Mouse (Mus musculus) stomach, embryonic 14.5 days (tissue): ENCODE results near the gene Tha1. TPM values are rescaled to one million over a fixed set of nuclear protein-coding genes. Genes with fewer than 3 reads are reported as not detected.

Experiments used
- ATAC-seq: fragments of 200-750 bp; cut with Nextera tagmentation; 2 replicates; pipeline ENCODE4 v1.8.0; 2017; ENCODE audit warnings: low read depth, moderate TSS enrichment; ENCODE audit not compliant: insufficient number of reproducible peaks, insufficient read depth, low FRiP score
- H3K27ac ChIP-seq: fragments of 300-500 bp; sonication (generic); 2 replicates; pipeline ENCODE4 v1.5.1; 2014; ENCODE audit warnings: mild to moderate bottlenecking, low read length, moderate library complexity, mixed read lengths
- H3K27me3 ChIP-seq: fragments of 300-500 bp; sonication (generic); 2 replicates; pipeline ENCODE4 v1.6.1; 2014; ENCODE audit warnings: low read length, control low read depth, mixed read lengths; ENCODE audit not compliant: control insufficient read depth, insufficient read depth
- H3K36me3 ChIP-seq: fragments of 300-500 bp; sonication (generic); 2 replicates; pipeline ENCODE4 v1.6.1; 2014; ENCODE audit warnings: mild to moderate bottlenecking, control low read depth, low read length, moderate library complexity, mixed read lengths; ENCODE audit not compliant: control insufficient read depth, insufficient read depth
- H3K4me1 ChIP-seq: fragments of 300-500 bp; sonication (generic); 2 replicates; pipeline ENCODE4 v1.6.1; 2014; ENCODE audit warnings: low read length, control low read depth, mixed read lengths; ENCODE audit not compliant: control insufficient read depth, insufficient read depth
- H3K4me2 ChIP-seq: fragments of 300-500 bp; sonication (generic); replicated peaks from 2 replicates; pipeline ENCODE4 v1.6.1; 2014; ENCODE audit warnings: low read depth, low read length, control low read depth
- H3K4me3 ChIP-seq: fragments of 300-500 bp; sonication (generic); 2 replicates; pipeline ENCODE4 v1.5.1; 2014; ENCODE audit warnings: low read depth, low read length, control low read depth
- H3K9ac ChIP-seq: fragments of 300-500 bp; sonication (generic); replicated peaks from 2 replicates; pipeline ENCODE4 v1.6.1; 2014; ENCODE audit warnings: low read depth, mild to moderate bottlenecking, control low read depth, low read length, moderate library complexity, mixed read lengths
- H3K9me3 ChIP-seq: fragments of 300-500 bp; sonication (generic); 2 replicates; pipeline ENCODE4 v1.6.1; 2016; ENCODE audit warnings: low read depth, low read length, control low read depth; ENCODE audit not compliant: control insufficient read depth
- WGBS: fragments of 180-500 bp; shearing (Covaris S2); extraction: QIAGEN DNeasy Blood & Tissue Kit; methylation state at CpG from one replicate; pipeline ENCODE4 v1.1.7; 2014; 5-methylcytosine and 5-hydroxymethylcytosine counted together
- polyA plus RNA-seq: library from polyadenylated mRNA; unstranded; fragments of >200 nt; fragmentation: Nextera tagmentation; extraction: Ambion mirVana; gene quantifications from 2 replicates; pipeline ENCODE4 v1.2.1, GENCODE M21; 2014

Tha1 gene
- polyA plus RNA-seq, 1 experiment from 2014 or later = 6.4 TPM

DNA sequence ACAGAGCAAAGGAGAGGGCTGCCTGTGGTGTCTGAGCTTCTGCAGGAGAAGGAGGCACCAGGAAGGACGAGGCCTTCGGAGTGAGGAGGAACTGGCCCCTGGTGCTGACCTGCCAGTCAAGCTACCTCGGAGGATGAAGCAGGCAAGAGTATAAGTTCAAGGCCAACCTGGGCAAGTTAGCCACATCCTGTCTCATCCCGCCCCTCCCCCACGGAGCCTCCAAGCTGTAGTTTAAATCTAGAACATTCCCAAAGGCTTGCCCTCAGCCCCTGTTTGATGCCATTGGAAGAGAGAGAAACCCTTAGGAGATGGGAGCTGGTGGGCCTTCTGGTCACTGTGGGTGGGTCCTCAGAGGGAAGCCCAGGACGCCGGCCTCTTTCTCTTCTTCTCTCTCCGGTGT is 31.2 kb upstream of the Tha1 start:
- no peak overlapping the region for H3K27ac ChIP-seq
- H3K27me3 ChIP-seq = no peaks in the 10 kb centered on the region
- 77% methylated on average over 8 of the region's 8 CpGs for WGBS
- ATAC-seq = no peak
- no peak overlapping the region for H3K9ac ChIP-seq
- no peaks in the 10 kb centered on the region for H3K4me1 ChIP-seq
- no peak overlapping the region for H3K4me3 ChIP-seq
- no peaks in the 10 kb centered on the region for H3K9me3 ChIP-seq
- no peaks in the 10 kb centered on the region for H3K36me3 ChIP-seq
- no peak overlapping the region for H3K4me2 ChIP-seq

DNA sequence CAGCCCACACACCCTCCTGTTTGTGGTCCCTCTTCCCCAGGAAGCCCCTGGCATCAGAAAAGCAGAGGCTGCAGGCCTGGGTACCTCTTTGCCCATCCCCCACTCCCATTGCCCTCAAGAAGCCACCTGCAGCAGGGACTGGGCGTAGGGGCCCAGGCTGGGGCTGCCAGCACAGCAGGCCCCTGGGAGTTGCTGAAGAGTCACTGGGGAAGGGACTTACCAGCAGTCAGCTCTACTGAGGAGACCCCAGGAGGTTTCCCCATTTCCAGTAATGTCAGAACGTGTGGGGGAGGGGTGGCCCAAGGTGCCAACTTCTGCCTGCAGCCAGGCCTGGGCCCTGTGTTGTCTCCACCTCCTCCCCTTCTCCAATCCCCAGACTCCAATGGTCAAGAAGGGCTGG is 29.0 kb upstream of the Tha1 start:
- H3K4me2 ChIP-seq = no peak overlapping the region
- H3K4me3 ChIP-seq = no peak overlapping the region
- H3K27ac ChIP-seq = no peak overlapping the region
- H3K36me3 ChIP-seq = no peaks in the 10 kb centered on the region
- no peaks in the 10 kb centered on the region for H3K27me3 ChIP-seq
- 65% methylated on average over 2 of the region's 2 CpGs for WGBS
- ATAC-seq = no peak
- H3K9ac ChIP-seq = no peak overlapping the region
- no peaks in the 10 kb centered on the region for H3K4me1 ChIP-seq
- H3K9me3 ChIP-seq = no peaks in the 10 kb centered on the region

DNA sequence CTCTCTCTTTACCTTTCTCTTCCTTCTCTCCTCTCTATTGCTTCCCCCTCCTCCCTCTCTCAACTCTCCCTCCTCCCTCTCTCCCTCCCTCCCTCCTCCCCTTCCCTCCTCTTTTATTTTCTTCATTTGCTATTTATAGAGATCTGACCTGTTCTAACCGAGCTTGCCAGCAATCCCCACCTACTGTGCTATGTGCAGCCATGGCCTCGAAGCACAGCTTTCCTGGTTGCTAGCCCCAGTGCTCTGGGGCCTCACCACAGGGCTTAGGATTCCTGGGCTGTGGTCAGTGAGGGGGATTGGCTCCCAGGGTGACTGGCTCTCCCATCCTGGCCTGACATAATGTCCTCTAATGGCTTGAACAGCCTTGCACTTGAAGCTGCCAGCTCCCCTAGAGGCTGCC is 23.3 kb upstream of the Tha1 start:
- Histone ChIP-seq H3K4me2 (no peak overlapping the region), H3K27me3 (no peaks in the 10 kb centered on the region), H3K4me3 (no peak overlapping the region), H3K4me1 (peaks cover 3% of the 10 kb centered on the region; the same call in 1 of the 2 replicates), H3K36me3 (no peaks in the 10 kb centered on the region), H3K9me3 (no peaks in the 10 kb centered on the region), H3K27ac (no peak overlapping the region), H3K9ac (no peak overlapping the region)
- WGBS = 36% methylated on average over 2 of the region's 2 CpGs
- no peak for ATAC-seq

DNA sequence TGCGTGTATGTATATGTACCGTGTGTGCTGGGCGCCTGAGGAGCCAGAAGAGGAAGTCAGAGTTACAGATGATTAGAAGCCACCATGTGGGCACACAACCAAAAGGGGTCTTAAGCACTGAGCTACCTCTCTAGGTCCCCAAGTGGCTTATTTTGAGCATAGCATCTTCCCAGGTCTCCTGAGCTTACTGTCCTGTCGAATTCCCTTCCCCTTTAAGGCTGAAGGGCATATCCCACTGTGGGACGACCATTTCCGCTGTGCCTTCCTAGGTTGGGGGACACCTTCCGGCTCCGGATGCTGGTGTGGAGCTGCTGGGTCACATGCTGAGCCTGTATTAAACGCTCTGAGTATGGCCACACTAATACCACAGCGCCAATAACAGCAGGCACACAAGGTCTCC is 21.4 kb upstream of the Tha1 start:
- no peak for ATAC-seq
- Histone ChIP-seq H3K4me3 (no peak overlapping the region), H3K27ac (no peak overlapping the region), H3K4me1 (peaks cover 22% of the 10 kb centered on the region), H3K36me3 (no peaks in the 10 kb centered on the region), H3K27me3 (no peaks in the 10 kb centered on the region), H3K4me2 (no peak overlapping the region), H3K9me3 (no peaks in the 10 kb centered on the region), H3K9ac (no peak overlapping the region)
- WGBS = 63% methylated on average over 10 of the region's 10 CpGs

DNA sequence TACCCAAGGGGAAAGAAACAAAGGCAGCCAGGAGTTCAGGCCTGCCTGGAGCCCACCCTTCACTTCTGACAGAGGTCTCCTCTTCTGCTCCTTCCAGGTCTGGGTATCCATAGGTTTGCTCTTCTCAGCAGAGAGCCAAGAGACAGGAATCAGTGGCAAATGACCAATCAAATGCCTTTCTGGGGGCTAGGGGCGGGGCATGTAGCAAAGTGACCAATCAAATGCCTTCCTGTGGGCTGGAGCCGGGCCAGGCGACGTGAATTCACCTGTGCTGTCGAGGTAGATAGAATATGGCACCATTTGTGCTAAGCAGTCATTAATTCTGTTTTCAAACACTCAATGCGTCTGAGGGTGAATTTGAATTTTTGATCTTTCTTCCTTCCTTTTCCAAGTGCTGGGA is 18.9 kb upstream of the Tha1 start:
- Histone ChIP-seq H3K27ac (no peak overlapping the region), H3K36me3 (no peaks in the 10 kb centered on the region), H3K9me3 (no peaks in the 10 kb centered on the region), H3K4me1 (peaks cover 39% of the 10 kb centered on the region), H3K9ac (no peak overlapping the region), H3K4me2 (no peak overlapping the region), H3K27me3 (no peaks in the 10 kb centered on the region), H3K4me3 (no peak overlapping the region)
- no peak for ATAC-seq
- 54% methylated on average over 6 of the region's 6 CpGs for WGBS

DNA sequence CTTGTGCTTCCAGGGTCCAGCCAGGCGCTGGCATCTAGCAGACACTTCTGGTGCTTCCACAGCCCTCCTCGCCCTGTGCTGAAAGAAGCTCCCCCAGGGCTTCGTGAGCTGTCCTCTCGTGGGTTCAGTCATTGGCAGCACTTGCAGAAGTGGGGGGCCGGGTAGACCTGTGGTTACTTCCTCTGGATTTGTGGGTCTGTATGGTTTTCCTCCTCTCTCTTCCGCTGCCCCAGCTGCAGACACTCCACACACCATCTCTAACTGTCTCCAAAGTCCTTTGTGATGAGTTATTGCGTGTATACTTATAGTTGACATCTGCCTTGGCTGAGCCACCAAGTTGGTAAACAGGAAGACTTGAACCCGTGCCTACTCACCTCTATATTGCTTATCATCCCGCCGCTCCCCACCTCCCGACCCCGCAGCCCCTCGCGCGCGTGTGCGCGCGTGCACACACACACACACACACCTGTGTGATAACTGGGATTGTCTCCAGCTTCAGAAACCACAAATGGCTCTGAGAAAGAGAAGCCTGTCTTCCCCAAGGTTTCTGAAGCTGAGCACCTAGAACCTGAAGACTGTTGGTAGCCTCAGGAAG is 18.4 kb upstream of the Tha1 start:
- Histone ChIP-seq H3K36me3 (no peaks in the 10 kb centered on the region), H3K9me3 (no peaks in the 10 kb centered on the region), H3K4me3 (no peak overlapping the region), H3K27me3 (no peaks in the 10 kb centered on the region), H3K9ac (no peak overlapping the region), H3K27ac (no peak overlapping the region), H3K4me2 (no peak overlapping the region), H3K4me1 (peaks cover 39% of the 10 kb centered on the region)
- no peak for ATAC-seq
- 86% methylated on average over 19 of the region's 19 CpGs for WGBS

DNA sequence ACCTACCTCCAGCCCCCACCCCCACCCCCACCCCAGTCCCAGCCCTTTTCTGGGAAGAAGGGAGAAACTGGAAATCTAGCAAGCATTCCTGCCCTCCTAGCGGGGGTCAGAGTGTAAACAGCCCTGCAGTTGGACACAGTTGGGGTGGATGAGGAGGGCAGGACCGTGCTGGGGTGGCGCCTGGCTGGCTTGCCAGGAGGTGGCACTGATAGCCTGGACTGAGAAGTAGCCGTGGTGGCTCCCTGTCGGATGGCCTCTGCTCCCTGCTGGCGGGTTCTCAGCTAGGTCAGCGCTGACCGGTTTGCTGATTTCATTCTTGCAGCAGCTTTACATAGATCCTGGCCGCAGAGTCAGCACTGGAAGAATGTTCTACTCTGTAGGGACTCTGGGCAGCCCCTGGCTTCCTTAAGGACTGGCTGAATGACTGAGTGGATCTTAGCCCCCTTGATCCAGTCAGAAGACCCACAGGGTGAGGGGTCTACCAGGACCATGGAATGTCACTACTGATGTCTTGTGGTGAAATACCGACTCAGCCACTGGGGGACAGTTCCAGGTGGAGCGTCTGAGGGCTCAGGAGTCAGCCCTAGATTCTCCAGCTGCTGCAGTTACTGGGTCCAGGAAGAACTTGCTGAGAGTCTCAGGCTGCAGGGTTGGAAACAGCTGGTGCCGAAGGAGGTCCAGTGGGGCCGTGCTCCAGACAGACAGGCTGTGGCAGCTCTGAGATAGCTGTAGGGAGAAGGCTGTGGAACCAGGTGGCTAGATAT is 17.4 kb upstream of the Tha1 start:
- WGBS = 26% methylated on average over 13 of the region's 13 CpGs
- peaks cover 39% of the 10 kb centered on the region for H3K4me1 ChIP-seq
- H3K27me3 ChIP-seq = no peaks in the 10 kb centered on the region
- no peaks in the 10 kb centered on the region for H3K9me3 ChIP-seq
- ATAC-seq = peak; percentile 43; the same call in 1 of the 2 replicates
- H3K4me3 ChIP-seq = peak overlapping the region; percentile 17; the same call in 1 of the 2 replicates
- H3K4me2 ChIP-seq = peak overlapping the region; percentile 32
- 0 out of 2 replicates have a peak overlapping the region, but pooled peaks have one; percentile 2 for H3K9ac ChIP-seq
- H3K36me3 ChIP-seq = no peaks in the 10 kb centered on the region
- peak overlapping the region; percentile 36; the same call in 1 of the 2 replicates for H3K27ac ChIP-seq

DNA sequence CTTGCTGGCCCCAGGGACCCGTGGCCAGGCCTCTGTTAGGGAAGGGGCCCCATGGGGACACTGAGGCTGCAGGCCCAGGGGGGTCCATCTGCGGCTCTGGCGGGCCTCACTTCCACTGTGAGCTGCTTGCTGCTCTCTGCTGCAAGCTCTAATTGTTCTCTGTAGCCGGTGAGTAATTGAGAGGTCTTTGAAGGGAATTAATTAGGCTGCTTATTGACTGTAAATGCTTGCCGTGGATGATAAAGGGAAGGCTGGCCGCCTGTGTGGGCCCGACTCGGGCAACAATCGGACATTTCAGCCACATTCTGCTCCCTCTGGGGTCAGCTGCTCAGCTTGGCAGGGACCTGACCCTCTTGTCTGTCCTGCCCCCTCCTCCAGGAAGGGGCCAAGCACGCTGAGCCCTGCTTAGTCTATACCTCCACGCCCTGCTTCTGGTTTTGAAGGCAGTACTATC is 16.6 kb upstream of the Tha1 start:
- Histone ChIP-seq H3K27ac (peak overlapping the region; percentile 67; the same call in 1 of the 2 replicates), H3K4me1 (peaks cover 39% of the 10 kb centered on the region), H3K4me2 (peak overlapping the region; percentile 53), H3K36me3 (no peaks in the 10 kb centered on the region), H3K4me3 (peak overlapping the region; percentile 17), H3K9me3 (no peaks in the 10 kb centered on the region), H3K27me3 (no peaks in the 10 kb centered on the region), H3K9ac (peak overlapping the region; percentile 30)
- 16% methylated on average over 11 of the region's 11 CpGs for WGBS
- peak; percentile 8; the same call in 1 of the 2 replicates for ATAC-seq
